Mouse (Mus musculus) lung, embryonic 15.5 days (tissue): ENCODE data around the gene Sox10. TPM values are rescaled to one million over a fixed set of nuclear protein-coding genes. Genes with fewer than 3 reads are reported as not detected.
A peak's percentile ranks its signal among the peaks of the same experiment; 100 is the strongest.

Experiments
- ATAC-seq: fragments of 200-750 bp; cut with Nextera tagmentation; 2 replicates; pipeline ENCODE4 v1.8.0; 2017; ENCODE audit warnings: moderate number of reproducible peaks, borderline replicate concordance; ENCODE audit not compliant: low FRiP score, low TSS enrichment; ENCODE audit errors: extremely low read depth
- H3K27ac ChIP-seq: fragments of 300-500 bp; sonication (generic); 2 replicates; pipeline ENCODE4 v1.5.1; 2015; ENCODE audit warnings: moderate library complexity, mild to moderate bottlenecking, inconsistent platforms
- H3K27me3 ChIP-seq: fragments of 300-500 bp; sonication (generic); 2 replicates; pipeline ENCODE4 v1.6.1; 2015; ENCODE audit warnings: inconsistent platforms
- H3K36me3 ChIP-seq: fragments of 300-500 bp; sonication (generic); 2 replicates; pipeline ENCODE4 v1.6.1; 2015; ENCODE audit warnings: inconsistent platforms
- H3K4me1 ChIP-seq: fragments of 300-500 bp; sonication (generic); 2 replicates; pipeline ENCODE4 v1.6.1; 2015; ENCODE audit warnings: inconsistent platforms
- H3K4me2 ChIP-seq: fragments of 300-500 bp; sonication (generic); 2 replicates; pipeline ENCODE4 v1.6.1; 2015; ENCODE audit warnings: inconsistent platforms, mild to moderate bottlenecking, moderate library complexity
- H3K4me3 ChIP-seq: fragments of 300-500 bp; sonication (generic); 2 replicates; pipeline ENCODE4 v1.5.1; 2015; ENCODE audit warnings: mild to moderate bottlenecking, inconsistent platforms
- H3K9ac ChIP-seq: fragments of 300-500 bp; sonication (generic); 2 replicates; pipeline ENCODE4 v1.6.1; 2015; ENCODE audit warnings: inconsistent platforms
- H3K9me3 ChIP-seq: fragments of 300-500 bp; sonication (generic); 2 replicates; pipeline ENCODE4 v1.6.1; 2016; ENCODE audit warnings: inconsistent platforms
- WGBS: fragments of 180-500 bp; shearing (Covaris S2); methylation state at CpG from one replicate; pipeline ENCODE4 v1.1.7; 2015; 5-methylcytosine and 5-hydroxymethylcytosine counted together
- polyA plus RNA-seq: library from polyadenylated mRNA; unstranded; fragments of >200 nt; fragmentation: Nextera tagmentation; extraction: Ambion mirVana; gene quantifications from 2 replicates; pipeline ENCODE4 v1.2.1, GENCODE M21; 2015

The Sox10 gene
- polyA plus RNA-seq = 0.65 and 0.92 TPM in 2 replicates

DNA sequence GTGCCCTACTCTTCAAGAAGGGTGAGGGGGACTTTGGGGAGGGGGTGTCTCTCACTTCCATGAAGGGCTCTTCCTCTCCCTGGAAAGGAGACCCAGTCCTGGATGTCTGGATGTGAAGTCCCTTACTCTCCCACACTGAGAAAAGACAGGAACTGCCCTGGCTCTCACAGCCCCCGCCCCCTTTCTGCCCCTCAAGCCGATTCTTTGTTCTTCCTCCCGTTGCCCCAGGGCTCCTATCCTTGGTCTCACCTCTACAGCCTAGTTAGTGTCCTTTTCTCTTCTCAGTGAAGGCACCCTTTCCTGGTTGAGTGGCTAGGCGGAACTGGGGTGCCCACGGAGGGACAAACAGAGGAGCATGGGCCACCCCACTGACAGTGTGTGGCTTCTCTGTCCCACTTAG lies at the start of gene Sox10:
Sox10 (minus strand) TSS at position 101 of the 400 bp plus-strand sequence.
- no peak within 1 kb of the TSS for H3K9ac ChIP-seq
- no peak for ATAC-seq
- no peak within 1 kb of the TSS for H3K27ac ChIP-seq
- WGBS = 49% methylated on average over 5 of the region's 5 CpGs
- H3K4me3 ChIP-seq = no peak within 1 kb of the TSS
- no peak within 1 kb of the TSS for H3K4me2 ChIP-seq
- no peaks in the 10 kb centered on the region for H3K9me3 ChIP-seq
- H3K4me1 ChIP-seq = peaks cover 9% of the 10 kb centered on the region; the same call in 1 of the 2 replicates
- peaks cover 57% of the 10 kb centered on the region for H3K27me3 ChIP-seq
- H3K36me3 ChIP-seq = no peaks in the 10 kb centered on the region

DNA sequence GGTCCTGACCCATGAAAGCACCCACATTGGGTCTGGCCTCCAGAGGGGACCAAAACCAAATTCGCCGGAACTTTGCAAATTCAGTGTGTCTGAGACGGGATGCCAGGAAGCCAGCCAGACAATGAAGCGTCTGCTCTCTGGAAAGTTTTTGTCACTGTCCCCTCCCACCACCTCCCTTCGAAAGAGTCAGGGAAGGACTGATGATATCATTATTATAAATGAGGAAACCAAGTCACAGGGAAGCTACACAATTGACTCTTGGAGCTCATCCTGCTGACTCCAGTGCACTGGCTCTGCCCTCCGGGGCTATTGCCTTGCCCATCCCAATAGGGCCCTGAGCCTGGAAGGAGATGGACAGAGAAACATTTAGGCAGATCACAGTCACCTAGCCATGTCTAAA lies 48.6 kb upstream of the Sox10 start:
- no peaks in the 10 kb centered on the region for H3K27me3 ChIP-seq
- H3K9me3 ChIP-seq = no peaks in the 10 kb centered on the region
- no peak for ATAC-seq
- no peak overlapping the region for H3K27ac ChIP-seq
- H3K36me3 ChIP-seq = no peaks in the 10 kb centered on the region
- H3K4me1 ChIP-seq = no peaks in the 10 kb centered on the region
- H3K4me2 ChIP-seq = no peak overlapping the region
- WGBS = 53% methylated on average over 6 of the region's 6 CpGs
- no peak overlapping the region for H3K4me3 ChIP-seq
- H3K9ac ChIP-seq = no peak overlapping the region

DNA sequence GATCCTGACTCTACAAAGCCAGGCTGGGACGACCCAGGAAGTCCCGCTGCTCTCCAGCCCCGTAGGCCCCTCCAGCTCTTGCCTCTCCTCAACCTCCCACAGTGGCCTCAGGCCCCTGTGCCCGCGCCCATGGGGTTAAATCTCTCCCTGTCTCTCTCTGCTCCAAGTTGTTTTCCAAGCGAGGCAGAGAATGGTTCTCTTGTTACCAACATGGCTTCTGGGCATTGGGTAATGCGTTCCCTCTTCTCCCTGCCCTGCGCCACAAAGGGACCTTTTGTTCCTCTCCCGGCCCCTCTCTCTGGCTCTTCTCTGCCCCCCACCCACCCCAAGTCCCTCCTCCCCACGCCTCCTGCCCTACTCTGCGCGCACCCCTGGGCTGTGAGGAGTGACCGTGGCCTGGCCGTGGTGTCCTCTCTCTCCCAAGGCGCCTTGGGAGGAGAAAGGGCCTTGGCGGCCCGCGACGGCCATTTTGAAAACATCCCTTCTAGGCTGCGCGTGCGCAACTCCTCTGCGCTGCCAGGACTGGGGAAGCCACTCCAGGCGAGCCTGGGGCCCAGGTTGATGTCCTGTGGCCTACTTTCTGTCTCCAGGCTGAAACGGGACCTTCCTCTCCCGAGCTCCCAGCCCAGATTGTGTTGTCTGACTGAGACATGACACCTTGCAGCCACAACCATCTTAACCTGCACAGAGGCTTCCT lies 47.9 kb upstream of the Sox10 start:
- H3K4me2 ChIP-seq = no peak overlapping the region
- no peak overlapping the region for H3K9ac ChIP-seq
- H3K36me3 ChIP-seq = no peaks in the 10 kb centered on the region
- no peaks in the 10 kb centered on the region for H3K9me3 ChIP-seq
- H3K4me3 ChIP-seq = no peak overlapping the region
- ATAC-seq = no peak
- 89% methylated on average over 26 of the region's 26 CpGs for WGBS
- no peaks in the 10 kb centered on the region for H3K4me1 ChIP-seq
- no peaks in the 10 kb centered on the region for H3K27me3 ChIP-seq
- H3K27ac ChIP-seq = no peak overlapping the region

DNA sequence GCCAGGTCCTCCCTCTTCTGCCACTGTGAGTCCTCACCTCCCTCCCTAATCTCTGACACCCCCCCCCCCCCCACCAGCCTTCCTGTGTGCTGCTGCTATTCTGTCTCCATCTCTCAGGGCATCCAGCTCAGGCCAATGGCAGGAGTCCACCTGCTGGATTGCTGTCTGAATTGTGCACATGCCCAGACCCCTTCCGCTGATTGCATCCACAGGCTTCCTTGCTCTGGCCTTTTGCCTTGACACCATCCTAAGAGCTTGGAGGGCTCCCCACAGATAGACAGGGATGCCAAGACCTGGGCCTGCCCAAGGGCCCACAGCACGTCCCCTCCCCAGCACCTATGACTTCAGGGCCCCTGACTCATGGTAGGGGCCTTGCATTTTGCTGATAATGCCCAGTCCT lies 45.3 kb upstream of the Sox10 start:
- H3K9ac ChIP-seq = no peak overlapping the region
- WGBS = 75% methylated on average over 2 of the region's 2 CpGs
- no peak overlapping the region for H3K4me3 ChIP-seq
- no peak overlapping the region for H3K4me2 ChIP-seq
- H3K27me3 ChIP-seq = no peaks in the 10 kb centered on the region
- no peaks in the 10 kb centered on the region for H3K36me3 ChIP-seq
- H3K9me3 ChIP-seq = no peaks in the 10 kb centered on the region
- H3K27ac ChIP-seq = no peak overlapping the region
- ATAC-seq = no peak
- H3K4me1 ChIP-seq = no peaks in the 10 kb centered on the region

DNA sequence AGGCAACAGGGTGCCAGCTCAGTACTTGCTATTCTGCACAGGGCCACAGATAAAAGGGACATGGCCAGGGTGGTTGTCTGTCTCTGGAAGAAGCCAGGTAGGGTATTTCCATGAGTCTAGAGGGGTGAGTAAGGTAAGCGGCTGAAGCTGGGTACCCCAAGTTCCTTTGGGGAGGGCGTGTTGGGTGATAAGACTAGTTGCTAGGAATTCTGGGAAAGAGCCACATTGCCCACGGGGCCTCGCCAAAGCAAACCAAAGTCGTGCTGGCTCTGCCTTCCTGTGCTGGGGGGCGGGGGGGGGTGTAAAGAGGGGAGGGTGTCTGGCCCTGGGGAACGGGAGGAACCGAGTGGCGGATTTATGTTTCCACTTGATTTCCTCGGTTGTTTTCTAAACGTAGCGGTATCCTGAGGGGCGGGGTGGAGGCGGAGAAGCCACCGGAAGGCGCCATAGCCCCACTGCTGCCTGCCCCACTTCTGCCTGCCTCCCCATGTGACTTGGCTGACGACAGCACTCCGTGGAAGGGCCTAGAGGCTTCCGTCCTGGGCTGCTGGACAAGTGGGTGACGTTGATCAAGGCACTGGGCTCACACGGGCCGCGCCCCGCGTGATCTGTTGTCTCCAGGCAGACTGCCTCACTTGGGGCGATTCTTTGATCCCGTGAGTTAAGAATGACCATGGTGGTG lies 43.9 kb upstream of the Sox10 start:
- H3K36me3 ChIP-seq = no peaks in the 10 kb centered on the region
- no peak overlapping the region for H3K4me2 ChIP-seq
- H3K9me3 ChIP-seq = no peaks in the 10 kb centered on the region
- no peak overlapping the region for H3K4me3 ChIP-seq
- no peak for ATAC-seq
- no peaks in the 10 kb centered on the region for H3K27me3 ChIP-seq
- no peaks in the 10 kb centered on the region for H3K4me1 ChIP-seq
- no peak overlapping the region for H3K9ac ChIP-seq
- 67% methylated on average over 27 of the region's 27 CpGs for WGBS
- no peak overlapping the region for H3K27ac ChIP-seq

DNA sequence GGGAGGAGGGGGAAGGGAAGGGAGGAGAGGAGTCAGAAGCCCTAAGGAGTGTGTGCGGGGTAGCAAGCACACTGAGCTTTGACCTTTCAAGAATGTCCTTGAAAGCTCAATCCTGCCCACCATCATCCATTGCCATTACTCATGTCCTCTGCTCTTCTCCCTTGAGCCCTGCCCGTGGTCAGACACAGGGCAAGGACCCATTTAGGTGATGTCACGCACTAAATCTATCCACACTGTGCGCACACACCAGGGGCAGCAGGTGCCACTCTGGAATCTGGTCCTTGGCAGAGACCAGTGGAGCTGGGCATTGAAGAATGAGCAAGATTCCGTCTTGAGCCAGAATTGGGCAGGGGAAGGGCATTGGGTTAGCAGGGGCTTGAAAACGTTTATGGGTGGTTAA lies 43.2 kb upstream of the Sox10 start:
- no peak overlapping the region for H3K27ac ChIP-seq
- no peak for ATAC-seq
- no peaks in the 10 kb centered on the region for H3K4me1 ChIP-seq
- H3K4me3 ChIP-seq = no peak overlapping the region
- H3K4me2 ChIP-seq = no peak overlapping the region
- no peak overlapping the region for H3K9ac ChIP-seq
- H3K36me3 ChIP-seq = no peaks in the 10 kb centered on the region
- peaks cover 5% of the 10 kb centered on the region; the same call in 1 of the 2 replicates for H3K27me3 ChIP-seq
- 65% methylated on average over 6 of the region's 6 CpGs for WGBS
- H3K9me3 ChIP-seq = no peaks in the 10 kb centered on the region

DNA sequence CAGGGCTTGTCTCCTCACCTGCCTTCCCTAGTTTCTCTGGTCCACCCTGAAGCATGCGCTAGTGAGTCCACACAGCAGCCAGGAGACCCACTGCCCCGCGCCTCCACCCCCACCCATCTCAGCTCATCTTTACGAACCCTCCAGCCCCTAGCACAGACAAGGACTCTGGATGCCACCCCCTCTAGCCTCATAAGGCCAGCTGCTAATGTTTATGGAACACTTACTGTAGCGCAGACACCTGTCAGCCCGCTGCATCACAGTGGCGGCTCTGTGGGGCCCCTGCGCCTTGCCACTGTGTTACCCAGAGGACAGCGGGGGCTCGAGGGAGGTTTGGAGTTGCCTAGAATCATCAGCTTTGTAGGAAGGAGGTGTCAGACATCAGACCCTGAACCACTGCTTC lies 37.5 kb upstream of the Sox10 start:
- 14% methylated on average over 10 of the region's 10 CpGs for WGBS

DNA sequence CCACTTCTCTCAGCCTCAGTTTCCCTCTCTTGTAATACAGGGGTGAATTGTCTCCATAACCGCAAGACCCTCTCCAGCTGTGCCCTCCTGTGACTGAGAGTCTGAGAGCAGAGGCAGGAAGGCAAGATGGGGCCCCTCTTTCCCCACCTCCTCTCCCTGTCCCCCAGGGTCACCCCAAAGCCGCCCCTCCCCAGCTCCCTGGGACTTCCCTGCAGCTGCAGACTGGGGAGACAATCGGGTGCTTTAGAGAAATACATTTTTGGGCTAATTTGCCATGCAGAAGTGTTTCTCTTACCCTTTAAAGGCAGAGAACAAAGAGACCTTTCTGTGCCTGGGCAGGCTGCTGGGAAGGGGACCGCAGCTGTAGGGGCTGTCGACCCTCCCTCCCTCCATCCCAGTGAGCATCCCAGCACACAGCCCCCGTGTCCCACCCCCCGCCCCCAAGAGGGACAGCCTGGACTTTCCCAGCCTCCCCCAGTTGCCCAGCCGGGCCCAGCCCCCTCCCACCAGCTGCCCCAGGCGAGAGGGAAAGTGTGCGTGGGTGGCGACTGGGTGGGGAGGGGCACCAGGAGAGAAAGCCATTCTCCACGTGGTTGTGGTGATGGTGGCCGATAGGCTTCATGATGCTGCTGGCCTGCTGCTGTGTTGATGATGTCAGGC lies 36.6 kb upstream of the Sox10 start:
- Histone ChIP-seq H3K36me3 (no peaks in the 10 kb centered on the region), H3K9ac (no peak overlapping the region), H3K4me2 (no peak overlapping the region), H3K27me3 (peaks cover 22% of the 10 kb centered on the region), H3K9me3 (no peaks in the 10 kb centered on the region), H3K27ac (no peak overlapping the region), H3K4me1 (no peaks in the 10 kb centered on the region), H3K4me3 (no peak overlapping the region)
- ATAC-seq = 0 out of 2 replicates have a peak, but pooled peaks have one; percentile 38
- WGBS = 20% methylated on average over 13 of the region's 13 CpGs

More for the DNA sequence above, 37.5 kb upstream of the Sox10 start:
- no peak for ATAC-seq
- H3K9me3 ChIP-seq = no peaks in the 10 kb centered on the region
- H3K27ac ChIP-seq = no peak overlapping the region
- no peak overlapping the region for H3K9ac ChIP-seq
- no peaks in the 10 kb centered on the region for H3K36me3 ChIP-seq
- H3K4me1 ChIP-seq = no peaks in the 10 kb centered on the region
- no peak overlapping the region for H3K4me3 ChIP-seq
- peaks cover 22% of the 10 kb centered on the region for H3K27me3 ChIP-seq
- no peak overlapping the region for H3K4me2 ChIP-seq

DNA sequence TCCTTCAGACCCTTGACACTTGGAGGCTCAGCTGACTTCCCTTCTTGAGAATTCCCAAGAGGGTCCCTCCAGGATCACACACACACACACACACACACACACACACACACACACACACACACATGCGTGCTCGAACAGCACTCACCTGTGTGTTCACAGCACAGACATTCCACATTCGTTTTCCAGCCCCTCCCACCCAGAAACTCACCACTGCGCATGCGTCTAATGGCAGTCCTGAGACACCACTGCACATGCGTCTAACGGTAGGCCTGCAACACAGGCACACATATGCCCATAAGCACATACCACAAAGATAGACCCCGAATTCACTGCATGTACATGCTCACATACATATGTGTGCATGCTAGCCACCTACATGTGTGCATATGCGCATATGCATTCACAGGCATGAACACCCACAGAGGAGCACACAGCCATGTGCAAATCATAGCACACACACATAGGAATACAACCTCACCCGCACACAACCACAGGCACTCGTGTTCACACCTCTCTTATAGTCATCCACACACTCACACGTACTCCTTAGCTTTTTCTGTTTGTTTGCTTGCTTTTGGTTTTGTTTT lies 34.4 kb upstream of the Sox10 start:
- Histone ChIP-seq H3K36me3 (no peaks in the 10 kb centered on the region), H3K4me3 (no peak overlapping the region), H3K27me3 (peaks cover 22% of the 10 kb centered on the region), H3K27ac (no peak overlapping the region), H3K9ac (no peak overlapping the region), H3K4me1 (no peaks in the 10 kb centered on the region), H3K9me3 (no peaks in the 10 kb centered on the region), H3K4me2 (no peak overlapping the region)
- WGBS = 86% methylated on average over 12 of the region's 12 CpGs
- ATAC-seq = no peak

DNA sequence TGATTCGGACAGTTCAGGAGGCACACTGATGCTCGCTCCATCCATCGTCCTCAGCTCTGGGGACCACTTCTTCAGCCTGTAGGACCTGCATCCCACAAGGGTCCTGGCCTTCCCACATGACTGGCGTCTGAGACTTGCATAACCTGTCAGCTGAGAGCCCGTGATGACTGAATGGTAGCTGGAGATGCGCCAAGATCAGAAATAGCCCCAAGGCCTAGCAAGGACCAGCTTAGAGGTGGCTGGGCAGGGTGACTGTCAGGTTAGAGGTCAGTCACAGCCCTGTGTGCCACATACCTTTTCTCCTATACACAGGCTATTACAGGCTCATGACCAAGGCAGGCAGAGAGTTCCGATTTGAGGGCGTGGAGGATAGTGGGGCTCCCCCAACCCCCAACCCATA lies 30.5 kb upstream of the Sox10 start:
- H3K4me2 ChIP-seq = no peak overlapping the region
- no peaks in the 10 kb centered on the region for H3K27me3 ChIP-seq
- ATAC-seq = no peak
- H3K4me1 ChIP-seq = peaks cover 22% of the 10 kb centered on the region
- H3K27ac ChIP-seq = no peak overlapping the region
- 74% methylated on average over 8 of the region's 8 CpGs for WGBS
- no peak overlapping the region for H3K4me3 ChIP-seq
- H3K36me3 ChIP-seq = no peaks in the 10 kb centered on the region
- no peak overlapping the region for H3K9ac ChIP-seq
- H3K9me3 ChIP-seq = no peaks in the 10 kb centered on the region

DNA sequence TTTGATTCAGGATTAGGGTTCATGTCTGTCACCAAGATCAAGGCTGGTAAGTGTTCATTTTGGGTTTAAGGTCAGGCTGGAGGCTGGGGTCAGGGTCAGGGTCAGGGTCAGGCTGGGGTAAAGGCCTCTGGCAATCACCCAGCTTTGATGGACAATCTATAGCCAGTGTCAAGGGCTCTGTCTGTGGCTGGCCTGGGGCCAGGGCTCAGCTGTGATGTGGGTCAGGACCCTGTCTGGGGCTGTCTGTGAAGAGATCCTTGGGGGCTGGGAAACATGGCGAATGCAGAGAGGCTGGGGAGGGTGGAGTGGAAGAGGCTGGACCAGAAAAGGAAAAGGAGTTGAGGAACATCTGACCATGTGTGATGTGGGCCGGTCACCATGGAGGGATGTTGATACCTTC lies 29.9 kb upstream of the Sox10 start:
- H3K36me3 ChIP-seq = no peaks in the 10 kb centered on the region
- H3K9ac ChIP-seq = no peak overlapping the region
- no peaks in the 10 kb centered on the region for H3K27me3 ChIP-seq
- no peak overlapping the region for H3K4me2 ChIP-seq
- WGBS = 57% methylated on average over 2 of the region's 2 CpGs
- H3K4me1 ChIP-seq = peaks cover 22% of the 10 kb centered on the region
- H3K27ac ChIP-seq = no peak overlapping the region
- no peak for ATAC-seq
- no peaks in the 10 kb centered on the region for H3K9me3 ChIP-seq
- no peak overlapping the region for H3K4me3 ChIP-seq

DNA sequence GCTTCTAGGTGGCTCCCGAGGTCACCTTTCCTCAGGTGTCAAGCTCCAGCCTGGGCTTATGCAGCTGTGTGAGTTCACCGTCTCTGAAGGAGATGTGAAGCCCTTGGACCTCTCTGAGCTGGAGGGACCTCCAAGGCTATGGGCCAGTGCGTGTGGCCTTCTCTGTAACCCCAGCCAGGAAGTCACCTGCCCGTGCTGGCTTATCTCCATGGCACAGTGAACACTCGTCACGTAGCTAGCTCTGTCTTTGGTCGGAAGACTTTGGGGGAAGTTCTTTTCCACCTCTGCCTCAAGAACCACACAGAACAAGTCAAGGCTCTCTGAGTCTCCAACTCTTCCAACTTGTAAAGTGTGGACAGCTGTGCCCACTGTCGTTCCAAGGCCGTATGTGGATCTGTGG lies 29.0 kb upstream of the Sox10 start:
- H3K9ac ChIP-seq = no peak overlapping the region
- 0 out of 2 replicates have a peak, but pooled peaks have one; percentile 12 for ATAC-seq
- no peaks in the 10 kb centered on the region for H3K27me3 ChIP-seq
- no peaks in the 10 kb centered on the region for H3K36me3 ChIP-seq
- H3K9me3 ChIP-seq = no peaks in the 10 kb centered on the region
- H3K4me1 ChIP-seq = peaks cover 22% of the 10 kb centered on the region
- WGBS = 65% methylated on average over 9 of the region's 9 CpGs
- H3K27ac ChIP-seq = no peak overlapping the region; the same call in 1 of the 2 replicates
- H3K4me3 ChIP-seq = no peak overlapping the region
- H3K4me2 ChIP-seq = no peak overlapping the region
